Mouse (Mus musculus): ENCODE data around the gene Hint2.

Hint2 gene

GRCm38 (mm10) chr4:43655656-43656338 is 469 bp downstream of the Hint2 start:
- CTCF ChIA-PET: no interaction called here

GRCm38 (mm10) chr4:43653161-43654015 is 2.9 kb downstream of the Hint2 start, which contains the start of gene Spag8:
Spag8 (minus strand) TSS chr4:43653594.
- CTCF ChIA-PET: no interaction called here

- CTCF ChIA-PET: no interaction called here
Measured at GRCm38 (mm10) chr4:43652726-43653125, 3.5 kb downstream of the Hint2 start.

GRCm38 (mm10) chr4:43649783-43650182 is 6.5 kb downstream of the Hint2 start:
- CTCF ChIA-PET: no interaction called here

- CTCF ChIA-PET: no interaction called here
Measured at GRCm38 (mm10) chr4:43640491-43640890, 15.8 kb downstream of the Hint2 start.

- CTCF ChIA-PET: no interaction called here
Measured at GRCm38 (mm10) chr4:43640076-43640475, 16.2 kb downstream of the Hint2 start.

GRCm38 (mm10) chr4:43636751-43637150 is 19.5 kb downstream of the Hint2 start:
- CTCF ChIA-PET: interaction anchor here (0.7 kb wide), 1 partner anchor 125 kb away, joined by 6 read pairs; no protein-coding TSS in a partner anchor

GRCm38 (mm10) chr4:43634621-43635374 is 21.5 kb downstream of the Hint2 start:
- CTCF ChIA-PET: interaction anchor here (0.6 kb wide), 1 partner anchor 668 kb away, joined by 4 read pairs; no protein-coding TSS in a partner anchor

GRCm38 (mm10) chr4:43633736-43634135 is 22.5 kb downstream of the Hint2 start:
- CTCF ChIA-PET: no interaction called here

- CTCF ChIA-PET: no interaction called here
Measured at GRCm38 (mm10) chr4:43633296-43633695, 23.0 kb downstream of the Hint2 start.

GRCm38 (mm10) chr4:43631956-43632920 is 24.0 kb downstream of the Hint2 start:
- CTCF ChIA-PET: interaction anchor here (0.6 kb wide), 1 partner anchor 9 kb away, joined by 3 read pairs; no protein-coding TSS in a partner anchor

- CTCF ChIA-PET: no interaction called here
Measured at GRCm38 (mm10) chr4:43631046-43631955, 25.0 kb downstream of the Hint2 start, which contains the start of gene Npr2. Npr2 (plus strand) TSS chr4:43631935.

GRCm38 (mm10) chr4:43630671-43631045 is 25.6 kb downstream of the Hint2 start:
- CTCF ChIA-PET: interaction anchor here (0.6 kb wide), 1 partner anchor 79 kb away, joined by 3 read pairs; the partner anchor contains the start of gene Olfr71

GRCm38 (mm10) chr4:43630030-43630581 is 26.2 kb downstream of the Hint2 start:
- CTCF ChIA-PET: interaction anchor here (0.6 to 0.9 kb wide), 4 partner anchors 34 to 90 kb away, joined by 3 read pairs; partner anchors contain the start of gene Olfr71

GRCm38 (mm10) chr4:43629106-43629817 is 27.0 kb downstream of the Hint2 start:
- CTCF ChIA-PET: interaction anchor here (0.6 to 0.9 kb wide), 3 partner anchors 83 to 93 kb away, joined by 3 to 4 read pairs (median 3); no protein-coding TSS in a partner anchor

- CTCF ChIA-PET: no interaction called here
Measured at GRCm38 (mm10) chr4:43620146-43620778, 36.0 kb downstream of the Hint2 start.

GRCm38 (mm10) chr4:43613060-43613730 is 43.1 kb downstream of the Hint2 start:
- CTCF ChIA-PET: no interaction called here
